Mouse (Mus musculus): Measurements from ENCODE around the gene Ndufb4. TPM values are rescaled to one million over a fixed set of nuclear protein-coding genes. Genes with fewer than 3 reads are reported as not detected.
A peak's percentile ranks its signal among the peaks of the same experiment; 100 is the strongest.

Ndufb4 gene
- polyA plus RNA-seq, 1 experiment from 2014 or later = 88.8 TPM

- Histone ChIP-seq H3K36me3 (ENCODE audit: control insufficient read depth, insufficient read depth, low read length) (no peaks in the 10 kb centered on the region), H3K4me2 (no peak overlapping the region), H3K4me1 (ENCODE audit: control insufficient read depth, insufficient read depth, low read length) (no peaks in the 10 kb centered on the region; the same call in 1 of the 2 replicates), H3K9ac (ENCODE audit: low read depth, low read length) (no peak overlapping the region), H3K27me3 (ENCODE audit: control insufficient read depth, insufficient read depth, low read length) (no peaks in the 10 kb centered on the region), H3K27ac (ENCODE audit: low read depth, low read length) (no peak overlapping the region), H3K9me3 (replicated peaks; ENCODE audit: control insufficient read depth, low read length) (no peaks in the 10 kb centered on the region), H3K4me3 (ENCODE audit: low read depth, low read length) (no peak overlapping the region)
- WGBS (ENCODE audit: insufficient replicate concordance) = 53% methylated on average over 6 of the region's 6 CpGs
- ATAC-seq (replicated peaks; ENCODE audit: insufficient number of reproducible peaks, low FRiP score, low TSS enrichment) = no peak
Observed at GRCm38 (mm10) chr16:37636107-37636506, 18.1 kb downstream of the Ndufb4 start.

GRCm38 (mm10) chr16:37635095-37635494 is 19.2 kb downstream of the Ndufb4 start:
- no peaks in the 10 kb centered on the region for H3K9me3 ChIP-seq (replicated peaks; ENCODE audit: control insufficient read depth, low read length)
- H3K9ac ChIP-seq (ENCODE audit: low read depth, low read length) = no peak overlapping the region
- WGBS (ENCODE audit: insufficient replicate concordance) = 76% methylated on average over 1 of the region's 1 CpGs
- H3K4me3 ChIP-seq (ENCODE audit: low read depth, low read length) = no peak overlapping the region
- ATAC-seq (replicated peaks; ENCODE audit: insufficient number of reproducible peaks, low FRiP score, low TSS enrichment) = no peak
- no peak overlapping the region for H3K4me2 ChIP-seq
- H3K27me3 ChIP-seq (ENCODE audit: control insufficient read depth, insufficient read depth, low read length) = no peaks in the 10 kb centered on the region
- H3K27ac ChIP-seq (ENCODE audit: low read depth, low read length) = no peak overlapping the region
- H3K4me1 ChIP-seq (ENCODE audit: control insufficient read depth, insufficient read depth, low read length) = no peaks in the 10 kb centered on the region; the same call in 1 of the 2 replicates
- H3K36me3 ChIP-seq (ENCODE audit: control insufficient read depth, insufficient read depth, low read length) = no peaks in the 10 kb centered on the region

- no peaks in the 10 kb centered on the region for H3K9me3 ChIP-seq (replicated peaks; ENCODE audit: control insufficient read depth, low read length)
- H3K4me1 ChIP-seq (ENCODE audit: control insufficient read depth, insufficient read depth, low read length) = no peaks in the 10 kb centered on the region; the same call in 1 of the 2 replicates
- no peak overlapping the region for H3K27ac ChIP-seq (ENCODE audit: low read depth, low read length)
- no peaks in the 10 kb centered on the region for H3K36me3 ChIP-seq (ENCODE audit: control insufficient read depth, insufficient read depth, low read length)
- H3K4me2 ChIP-seq = peak overlapping the region; percentile 37; the same call in 1 of the 2 replicates
- H3K4me3 ChIP-seq (ENCODE audit: low read depth, low read length) = no peak overlapping the region
- ATAC-seq (replicated peaks; ENCODE audit: insufficient number of reproducible peaks, low FRiP score, low TSS enrichment) = no peak; the same call in 1 of the 2 replicates
- H3K9ac ChIP-seq (ENCODE audit: low read depth, low read length) = no peak overlapping the region
- no peaks in the 10 kb centered on the region for H3K27me3 ChIP-seq (ENCODE audit: control insufficient read depth, insufficient read depth, low read length)
- 45% methylated on average over 9 of the region's 9 CpGs for WGBS (ENCODE audit: insufficient replicate concordance)
Observed at GRCm38 (mm10) chr16:37634578-37634977, 19.7 kb downstream of the Ndufb4 start.

GRCm38 (mm10) chr16:37629011-37629410 is 25.2 kb downstream of the Ndufb4 start:
- H3K9ac ChIP-seq (ENCODE audit: low read depth, low read length) = no peak overlapping the region
- no peaks in the 10 kb centered on the region for H3K27me3 ChIP-seq (ENCODE audit: control insufficient read depth, insufficient read depth, low read length)
- H3K9me3 ChIP-seq (replicated peaks; ENCODE audit: control insufficient read depth, low read length) = no peaks in the 10 kb centered on the region
- H3K4me3 ChIP-seq (ENCODE audit: low read depth, low read length) = no peak overlapping the region
- H3K4me2 ChIP-seq = no peak overlapping the region
- H3K4me1 ChIP-seq (ENCODE audit: control insufficient read depth, insufficient read depth, low read length) = peaks cover 4% of the 10 kb centered on the region; the same call in 1 of the 2 replicates
- ATAC-seq (replicated peaks; ENCODE audit: insufficient number of reproducible peaks, low FRiP score, low TSS enrichment) = no peak
- no peaks in the 10 kb centered on the region for H3K36me3 ChIP-seq (ENCODE audit: control insufficient read depth, insufficient read depth, low read length)
- 88% methylated on average over 7 of the region's 7 CpGs for WGBS (ENCODE audit: insufficient replicate concordance)
- no peak overlapping the region for H3K27ac ChIP-seq (ENCODE audit: low read depth, low read length)

- 72% methylated on average over 9 of the region's 9 CpGs for WGBS (ENCODE audit: insufficient replicate concordance)
- Histone ChIP-seq H3K36me3 (ENCODE audit: control insufficient read depth, insufficient read depth, low read length) (no peaks in the 10 kb centered on the region), H3K4me1 (ENCODE audit: control insufficient read depth, insufficient read depth, low read length) (peaks cover 5% of the 10 kb centered on the region; the same call in 1 of the 2 replicates), H3K4me2 (no peak overlapping the region), H3K9me3 (replicated peaks; ENCODE audit: control insufficient read depth, low read length) (no peaks in the 10 kb centered on the region), H3K27ac (ENCODE audit: low read depth, low read length) (no peak overlapping the region), H3K4me3 (ENCODE audit: low read depth, low read length) (no peak overlapping the region), H3K27me3 (ENCODE audit: control insufficient read depth, insufficient read depth, low read length) (no peaks in the 10 kb centered on the region), H3K9ac (ENCODE audit: low read depth, low read length) (no peak overlapping the region)
- ATAC-seq (replicated peaks; ENCODE audit: insufficient number of reproducible peaks, low FRiP score, low TSS enrichment) = no peak
Observed at GRCm38 (mm10) chr16:37628336-37628735, 25.9 kb downstream of the Ndufb4 start.

GRCm38 (mm10) chr16:37626388-37626949 is 27.8 kb downstream of the Ndufb4 start:
- H3K9me3 ChIP-seq (replicated peaks; ENCODE audit: control insufficient read depth, low read length) = no peaks in the 10 kb centered on the region
- WGBS (ENCODE audit: insufficient replicate concordance) = 56% methylated on average over 4 of the region's 4 CpGs
- no peak overlapping the region for H3K4me3 ChIP-seq (ENCODE audit: low read depth, low read length)
- H3K36me3 ChIP-seq (ENCODE audit: control insufficient read depth, insufficient read depth, low read length) = no peaks in the 10 kb centered on the region
- no peaks in the 10 kb centered on the region for H3K27me3 ChIP-seq (ENCODE audit: control insufficient read depth, insufficient read depth, low read length)
- H3K27ac ChIP-seq (ENCODE audit: low read depth, low read length) = no peak overlapping the region
- ATAC-seq (replicated peaks; ENCODE audit: insufficient number of reproducible peaks, low FRiP score, low TSS enrichment) = no peak
- H3K9ac ChIP-seq (ENCODE audit: low read depth, low read length) = no peak overlapping the region
- no peak overlapping the region for H3K4me2 ChIP-seq
- H3K4me1 ChIP-seq (ENCODE audit: control insufficient read depth, insufficient read depth, low read length) = peaks cover 5% of the 10 kb centered on the region; the same call in 1 of the 2 replicates

- ATAC-seq (replicated peaks; ENCODE audit: insufficient number of reproducible peaks, low FRiP score, low TSS enrichment) = no peak
- no peaks in the 10 kb centered on the region for H3K36me3 ChIP-seq (ENCODE audit: control insufficient read depth, insufficient read depth, low read length)
- H3K9me3 ChIP-seq (replicated peaks; ENCODE audit: control insufficient read depth, low read length) = no peaks in the 10 kb centered on the region
- no peaks in the 10 kb centered on the region for H3K27me3 ChIP-seq (ENCODE audit: control insufficient read depth, insufficient read depth, low read length)
- H3K4me3 ChIP-seq (ENCODE audit: low read depth, low read length) = no peak overlapping the region
- no peak overlapping the region for H3K9ac ChIP-seq (ENCODE audit: low read depth, low read length)
- peaks cover 5% of the 10 kb centered on the region; the same call in 1 of the 2 replicates for H3K4me1 ChIP-seq (ENCODE audit: control insufficient read depth, insufficient read depth, low read length)
- H3K27ac ChIP-seq (ENCODE audit: low read depth, low read length) = no peak overlapping the region
- H3K4me2 ChIP-seq = no peak overlapping the region
- WGBS (ENCODE audit: insufficient replicate concordance) = 52% methylated on average over 5 of the region's 5 CpGs
Observed at GRCm38 (mm10) chr16:37622919-37623318, 31.3 kb downstream of the Ndufb4 start.

GRCm38 (mm10) chr16:37622403-37622802 is 31.9 kb downstream of the Ndufb4 start:
- Histone ChIP-seq H3K4me3 (ENCODE audit: low read depth, low read length) (no peak overlapping the region), H3K27ac (ENCODE audit: low read depth, low read length) (no peak overlapping the region), H3K27me3 (ENCODE audit: control insufficient read depth, insufficient read depth, low read length) (no peaks in the 10 kb centered on the region), H3K9me3 (replicated peaks; ENCODE audit: control insufficient read depth, low read length) (no peaks in the 10 kb centered on the region), H3K4me1 (ENCODE audit: control insufficient read depth, insufficient read depth, low read length) (peaks cover 7% of the 10 kb centered on the region; the same call in 1 of the 2 replicates), H3K4me2 (no peak overlapping the region), H3K36me3 (ENCODE audit: control insufficient read depth, insufficient read depth, low read length) (no peaks in the 10 kb centered on the region), H3K9ac (ENCODE audit: low read depth, low read length) (no peak overlapping the region)
- 74% methylated on average over 3 of the region's 3 CpGs for WGBS (ENCODE audit: insufficient replicate concordance)
- no peak for ATAC-seq (replicated peaks; ENCODE audit: insufficient number of reproducible peaks, low FRiP score, low TSS enrichment)

GRCm38 (mm10) chr16:37617695-37618094 is 36.6 kb downstream of the Ndufb4 start:
- no peak overlapping the region for H3K4me2 ChIP-seq
- no peak overlapping the region for H3K9ac ChIP-seq (ENCODE audit: low read depth, low read length)
- no peaks in the 10 kb centered on the region for H3K27me3 ChIP-seq (ENCODE audit: control insufficient read depth, insufficient read depth, low read length)
- no peak overlapping the region for H3K4me3 ChIP-seq (ENCODE audit: low read depth, low read length)
- 23% methylated on average over 3 of the region's 3 CpGs for WGBS (ENCODE audit: insufficient replicate concordance)
- H3K36me3 ChIP-seq (ENCODE audit: control insufficient read depth, insufficient read depth, low read length) = no peaks in the 10 kb centered on the region
- peaks cover 2% of the 10 kb centered on the region; the same call in 1 of the 2 replicates for H3K4me1 ChIP-seq (ENCODE audit: control insufficient read depth, insufficient read depth, low read length)
- no peaks in the 10 kb centered on the region for H3K9me3 ChIP-seq (replicated peaks; ENCODE audit: control insufficient read depth, low read length)
- H3K27ac ChIP-seq (ENCODE audit: low read depth, low read length) = no peak overlapping the region
- no peak for ATAC-seq (replicated peaks; ENCODE audit: insufficient number of reproducible peaks, low FRiP score, low TSS enrichment)

All from heart, embryonic 11.5 days (tissue).